Comparison of ENCODE assay signal across 13 mouse cellular contexts in the genomic region with DNA sequence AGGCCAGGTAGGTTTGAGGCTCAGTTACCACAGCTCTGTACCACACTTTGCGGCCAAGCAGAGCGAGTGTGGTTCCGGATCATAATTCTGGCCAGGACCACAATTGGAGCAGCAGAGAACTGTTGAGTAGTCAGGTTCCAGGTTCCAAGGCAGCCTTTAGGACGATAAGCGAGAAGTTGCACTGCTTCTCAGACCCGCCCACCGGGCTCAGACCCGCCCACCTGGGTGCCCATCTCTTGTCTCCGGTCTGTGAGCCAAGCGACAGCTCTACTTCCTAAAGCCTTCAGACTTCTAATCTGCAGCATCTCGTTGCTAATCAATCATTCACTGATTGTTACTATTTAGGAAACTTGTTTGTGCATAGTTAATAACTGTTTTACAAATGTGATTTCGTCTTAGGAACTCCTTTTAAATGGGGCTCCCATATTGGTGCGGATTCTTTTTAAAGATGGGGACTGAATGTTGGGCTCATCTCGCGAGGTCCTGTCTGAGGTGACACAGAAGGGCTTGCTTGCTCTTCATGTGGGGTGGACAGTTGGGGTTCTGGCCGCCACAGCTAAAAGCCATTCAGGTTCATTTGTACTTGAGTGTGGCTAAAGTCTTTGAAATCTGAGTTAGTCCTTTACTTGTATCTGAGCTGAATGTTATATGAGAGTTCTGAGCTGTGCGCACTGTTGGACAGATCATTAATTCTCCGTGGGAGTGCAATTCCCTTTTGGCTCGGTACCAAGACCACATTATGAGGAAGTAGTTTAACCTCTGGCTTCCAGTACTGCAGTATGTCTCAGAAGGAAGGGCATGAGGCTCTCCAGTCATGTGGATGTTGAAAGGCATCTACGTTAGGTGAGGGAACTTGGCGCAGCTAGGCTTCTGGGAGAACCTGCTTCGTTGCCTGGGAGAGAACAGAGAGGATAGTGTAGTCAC. TPM values are rescaled to one million over a fixed set of nuclear protein-coding genes. Genes with fewer than 3 reads are reported as not detected.
DNase-seq lines count a peak whose midpoint lies in the region; ATAC-seq lines count a peak whose summit lies in the region.
"Had no signal": no experiment of that assay in that cellular context is flagged by ENCODE, and none has a peak within 500 bp of the region (broad histone marks: within the 10 kb centered on the region; RNA-seq: fewer than 3 reads in every experiment).

No protein-coding gene starts in this region.

- DNase-seq in neural tube, embryonic 10.5 days (ENCODE audit: extremely low spot score, low spot score) = no peak
- peak; percentile 45 for DNase-seq in kidney, adult 18-20 months
- no peak for DNase-seq in adrenal gland, postnatal 25 days
- DNase-seq in yolk sac, embryonic 10.5 days (ENCODE audit: low spot score) = no peak
- no peak for DNase-seq in ovary, adult 18-20 months (ENCODE audit: low spot score)

- no peak overlapping the region for H3K4me3 ChIP-seq in neural tube, embryonic 15.5 days (replicated peaks)
- H3K4me3 ChIP-seq in lung, embryonic 15.5 days = no peak overlapping the region
- no peak overlapping the region for H3K4me3 ChIP-seq in stomach, embryonic 16.5 days (replicated peaks; ENCODE audit: low read length)
- H3K4me3 ChIP-seq: heart, embryonic 13.5 days; midbrain, embryonic 12.5 days had no signal

- 0 out of 2 replicates have a peak overlapping the region, but pooled peaks have one; percentile 2 for H3K27ac ChIP-seq in neural tube, embryonic 15.5 days (replicated peaks)
- H3K27ac ChIP-seq in lung, embryonic 15.5 days = 0 out of 2 replicates have a peak overlapping the region, but pooled peaks have one; percentile 12
- peak overlapping the region; percentile 26; the same call in 1 of the 2 replicates for H3K27ac ChIP-seq in stomach, embryonic 16.5 days (ENCODE audit: low read length)
- H3K27ac ChIP-seq: heart, embryonic 13.5 days; midbrain, embryonic 12.5 days had no signal

- no peak overlapping the region for H3K9ac ChIP-seq in neural tube, embryonic 15.5 days (replicated peaks)
- H3K9ac ChIP-seq in lung, embryonic 15.5 days = no peak overlapping the region
- no peak overlapping the region for H3K9ac ChIP-seq in stomach, embryonic 16.5 days (ENCODE audit: low read length)
- H3K9ac ChIP-seq: heart, embryonic 13.5 days; midbrain, embryonic 12.5 days had no signal

- WGBS in neural tube, embryonic 15.5 days = 69% methylated on average over 22 of the region's 22 CpGs
- 48% methylated on average over 22 of the region's 22 CpGs for WGBS in lung, embryonic 15.5 days
- WGBS in stomach, embryonic 16.5 days = 51% methylated on average over 22 of the region's 22 CpGs

- H3K27me3 ChIP-seq in neural tube, embryonic 15.5 days (replicated peaks) = 0 out of 2 replicates have a peak, but pooled peaks cover 3% of the 10 kb centered on the region
- H3K27me3 ChIP-seq in lung, embryonic 15.5 days = no peaks in the 10 kb centered on the region; the same call in 1 of the 2 replicates
- H3K27me3 ChIP-seq in stomach, embryonic 16.5 days (ENCODE audit: control insufficient read depth, insufficient read depth, low read length) = no peaks in the 10 kb centered on the region
- H3K27me3 ChIP-seq: CH12.LX had no signal

- no peaks in the 10 kb centered on the region for H3K36me3 ChIP-seq in neural tube, embryonic 15.5 days
- H3K36me3 ChIP-seq in lung, embryonic 15.5 days = no peaks in the 10 kb centered on the region
- no peaks in the 10 kb centered on the region for H3K36me3 ChIP-seq in stomach, embryonic 16.5 days (ENCODE audit: control insufficient read depth, insufficient read depth, low read length)
- H3K36me3 ChIP-seq: heart, embryonic 13.5 days; midbrain, embryonic 12.5 days had no signal

- peaks cover 12% of the 10 kb centered on the region; the same call in 1 of the 2 replicates for H3K4me1 ChIP-seq in neural tube, embryonic 15.5 days
- H3K4me1 ChIP-seq in lung, embryonic 15.5 days = peaks cover 23% of the 10 kb centered on the region
- H3K4me1 ChIP-seq in stomach, embryonic 16.5 days (ENCODE audit: control insufficient read depth, insufficient read depth, low read length) = peaks cover 17% of the 10 kb centered on the region
- H3K4me1 ChIP-seq: midbrain, embryonic 12.5 days had no signal

- H3K4me2 ChIP-seq in neural tube, embryonic 15.5 days = no peak overlapping the region
- no peak overlapping the region for H3K4me2 ChIP-seq in lung, embryonic 15.5 days
- H3K4me2 ChIP-seq in stomach, embryonic 16.5 days (ENCODE audit: low read depth, low read length) = no peak overlapping the region
- H3K4me2 ChIP-seq: heart, embryonic 13.5 days; midbrain, embryonic 12.5 days had no signal

- H3K9me3 ChIP-seq in neural tube, embryonic 15.5 days (replicated peaks) = no peaks in the 10 kb centered on the region
- H3K9me3 ChIP-seq in lung, embryonic 15.5 days = no peaks in the 10 kb centered on the region
- H3K9me3 ChIP-seq in stomach, embryonic 16.5 days (replicated peaks; ENCODE audit: control insufficient read depth, low read length) = no peaks in the 10 kb centered on the region
- H3K9me3 ChIP-seq: heart, embryonic 13.5 days; midbrain, embryonic 12.5 days had no signal

- no peak for ATAC-seq in neural tube, embryonic 15.5 days (ENCODE audit: low FRiP score)
- no peak; the same call in 1 of the 2 replicates for ATAC-seq in lung, embryonic 15.5 days (ENCODE audit: borderline replicate concordance, extremely low read depth, low FRiP score, low TSS enrichment)
- ATAC-seq in stomach, embryonic 16.5 days (ENCODE audit: insufficient read depth, low FRiP score) = no peak; the same call in 1 of the 2 replicates
- ATAC-seq: forebrain, embryonic 16.5 days had no signal

RNA-seq across cellular contexts. Expression of gene Ccdc121, which starts 28.9 kb away (rescaled TPM):
- not detected in 2 replicates for polyA plus RNA-seq in neural tube, embryonic 15.5 days (2015; fragmentation: Nextera tagmentation; extraction: Ambion mirVana)
- polyA plus RNA-seq in lung, embryonic 15.5 days (2015; fragmentation: Nextera tagmentation; extraction: Ambion mirVana) = 0.31 and 0.44 TPM in 2 replicates
- polyA plus RNA-seq in stomach, embryonic 16.5 days (2015; fragmentation: Nextera tagmentation; extraction: Ambion mirVana) = 0.06 TPM in 1 of 2 replicates, not detected in the other
- total RNA-seq in adrenal gland, postnatal 25 days (2021) = not detected in 2 replicates
- total RNA-seq: adrenal gland, postnatal 4 days; CH12.LX had no signal
- polyA plus RNA-seq: forebrain, embryonic 16.5 days had no signal

RNA-seq across cellular contexts. Expression of gene Dnah14, which starts 36.3 kb away (rescaled TPM):
- polyA plus RNA-seq in neural tube, embryonic 15.5 days (2015; fragmentation: Nextera tagmentation; extraction: Ambion mirVana) = 0.29 and 0.61 TPM in 2 replicates
- polyA plus RNA-seq in lung, embryonic 15.5 days (2015; fragmentation: Nextera tagmentation; extraction: Ambion mirVana) = 1.3 TPM in 2 replicates
- polyA plus RNA-seq in stomach, embryonic 16.5 days (2015; fragmentation: Nextera tagmentation; extraction: Ambion mirVana) = 1.1 and 1.4 TPM in 2 replicates
- total RNA-seq in adrenal gland, postnatal 25 days (2021) = 0.09 TPM in 1 of 2 replicates, not detected in the other
- total RNA-seq: adrenal gland, postnatal 4 days had no signal
